Mouse (Mus musculus) embryo, embryonic 11 days (tissue): ENCODE results near the gene Pitpna.
"Not testable (repeated sequence)": the region's sequence is repeated elsewhere in the genome, so short reads cannot be mapped to it uniquely, and the experiment has no call there.

Experiments used
- DNase-seq: peaks from one replicate; pipeline ENCODE4 v3.0.0-alpha.2; 2015

Pitpna gene

DNA sequence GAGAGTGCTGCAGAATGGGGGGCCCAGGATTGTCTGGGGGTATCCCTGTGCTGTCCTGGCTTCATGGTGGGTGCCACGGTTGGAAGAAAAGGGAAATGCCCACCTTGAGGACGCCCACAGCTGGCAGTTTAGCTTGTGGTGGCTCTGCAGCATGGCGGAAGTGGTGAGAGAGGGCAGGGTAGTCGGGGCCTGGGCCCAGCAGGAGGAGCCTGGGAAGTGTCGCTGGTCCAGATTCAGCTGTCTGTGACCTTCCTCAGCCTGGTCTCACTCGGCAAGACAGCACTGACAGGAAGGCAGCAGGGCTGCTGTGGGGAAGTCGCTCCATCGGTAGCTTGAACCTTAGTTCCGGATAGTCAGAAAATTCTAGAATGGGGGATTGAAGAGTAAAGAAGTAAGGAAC lies 6.5 kb downstream of the Pitpna start:
- DNase-seq, result no peak

DNA sequence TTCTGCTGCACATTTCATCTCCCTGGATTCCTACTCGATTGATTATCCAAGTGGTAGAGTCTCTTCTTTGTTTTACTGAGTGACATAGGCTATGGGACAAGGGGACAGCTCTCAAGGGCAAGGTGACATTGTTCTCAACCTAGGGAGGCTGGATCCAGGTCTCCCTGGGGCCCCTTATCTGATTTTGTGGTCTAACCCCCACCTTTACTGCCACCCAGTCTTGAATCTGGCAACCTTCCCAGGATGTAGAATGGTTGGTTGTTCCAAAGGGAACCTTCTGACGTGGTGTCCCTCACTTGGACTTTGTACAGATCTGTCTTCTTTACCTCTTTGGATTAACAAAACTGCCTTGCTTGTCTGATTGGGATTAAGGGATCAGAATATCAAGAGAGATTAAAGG lies 7.5 kb downstream of the Pitpna start:
- DNase-seq, result no peak

DNA sequence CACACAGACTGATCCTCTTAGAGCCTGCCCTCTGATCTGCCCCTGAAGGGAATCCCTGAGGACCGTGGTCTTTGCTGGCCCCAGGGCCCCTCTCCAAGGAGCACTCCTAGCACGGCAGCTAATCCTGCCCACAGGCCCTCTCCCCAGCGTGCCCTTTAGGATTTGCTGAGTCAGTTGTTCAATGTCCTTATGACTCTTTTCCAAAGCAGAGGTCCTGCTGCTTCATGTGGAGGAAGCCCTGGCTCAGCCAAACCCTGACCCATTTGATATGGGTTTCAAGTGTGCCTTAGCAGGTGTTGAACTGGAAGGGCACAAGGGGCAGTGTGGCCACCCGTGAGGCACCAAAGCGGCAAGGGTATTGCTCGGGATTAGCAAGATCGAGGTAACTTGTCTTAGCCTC lies 7.9 kb downstream of the Pitpna start:
- no peak for DNase-seq

DNA sequence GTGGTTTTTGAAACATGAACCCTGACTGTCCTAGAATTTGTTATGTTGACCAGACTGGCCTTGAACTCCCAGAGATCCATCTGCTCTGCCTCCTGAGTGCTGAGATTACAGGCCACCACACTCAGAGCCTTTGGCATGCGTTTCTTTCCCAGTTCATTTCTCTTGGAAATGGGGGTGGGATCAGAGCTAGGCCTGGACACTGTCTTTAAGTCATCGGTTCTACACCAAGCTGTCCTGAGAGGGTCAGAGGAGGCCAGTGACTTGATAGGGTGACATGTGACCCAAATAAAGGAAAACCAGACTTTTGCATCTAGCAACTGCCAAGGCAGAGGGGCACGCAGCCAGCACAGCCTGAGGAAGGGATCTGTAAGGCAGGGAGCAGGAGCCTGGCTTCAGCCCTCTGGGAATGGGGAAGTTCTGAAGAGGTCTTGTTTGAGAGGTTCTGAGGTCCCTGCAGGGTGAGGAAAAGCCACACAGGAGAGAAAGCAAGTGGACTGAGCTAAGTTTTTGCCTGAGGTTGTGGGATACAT lies 8.9 kb downstream of the Pitpna start:
- no peak for DNase-seq

DNA sequence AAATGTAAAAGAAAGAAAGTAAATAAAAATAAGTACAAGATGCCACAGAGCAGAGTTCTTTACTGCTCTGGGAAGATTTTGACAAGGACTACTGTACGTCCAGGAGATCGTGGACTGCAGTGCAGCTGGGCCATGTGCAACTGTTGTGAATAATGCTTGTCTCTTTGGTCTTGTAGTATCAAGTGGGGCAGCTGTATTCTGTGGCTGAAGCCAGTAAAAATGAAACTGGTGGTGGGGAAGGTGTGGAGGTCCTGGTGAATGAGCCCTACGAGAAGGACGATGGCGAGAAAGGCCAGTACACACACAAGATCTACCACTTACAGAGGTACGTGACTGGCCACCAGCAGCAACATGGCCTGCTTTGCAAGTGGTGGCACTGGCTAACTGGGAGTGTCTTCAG lies 10.1 kb downstream of the Pitpna start:
- no peak for DNase-seq

DNA sequence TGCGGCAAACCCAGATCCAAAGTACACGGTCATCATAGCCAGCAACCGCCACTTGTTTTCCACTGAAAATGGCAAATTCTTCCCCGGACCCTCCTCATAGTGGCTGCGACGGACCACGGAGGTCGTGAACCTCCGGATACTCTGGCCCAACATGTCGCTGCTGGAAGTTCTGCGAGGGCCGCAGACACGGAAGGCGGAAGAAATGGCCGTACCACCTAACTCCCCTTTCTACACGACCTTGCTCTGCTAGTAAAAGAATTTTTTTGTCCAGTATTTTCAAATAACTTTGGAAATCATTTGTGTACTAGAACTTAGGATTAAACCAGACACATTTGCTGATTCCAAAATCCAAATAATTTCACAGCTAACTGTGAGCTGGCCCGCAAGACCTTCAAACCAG lies 11.9 kb downstream of the Pitpna start:
- not testable (repeated sequence) for DNase-seq

DNA sequence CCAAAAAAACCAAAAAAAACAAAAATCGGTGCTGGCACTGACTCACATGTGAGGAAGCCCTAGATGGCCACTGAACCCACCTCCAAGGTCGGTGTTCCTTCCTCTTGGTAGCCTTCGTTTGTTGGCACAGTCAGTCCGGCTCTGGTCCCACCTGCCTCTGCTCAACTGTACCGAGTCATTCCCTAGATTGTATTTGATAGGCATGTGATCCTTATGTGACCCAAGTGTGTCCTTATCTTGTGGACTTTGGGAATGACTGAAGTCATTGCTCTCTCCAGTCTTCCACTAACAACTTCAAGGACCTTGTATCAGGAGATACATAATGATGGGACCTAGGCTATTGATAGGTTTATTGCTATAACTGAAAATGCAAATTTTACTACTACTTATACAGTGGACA lies 16.9 kb downstream of the Pitpna start:
- no peak for DNase-seq

DNA sequence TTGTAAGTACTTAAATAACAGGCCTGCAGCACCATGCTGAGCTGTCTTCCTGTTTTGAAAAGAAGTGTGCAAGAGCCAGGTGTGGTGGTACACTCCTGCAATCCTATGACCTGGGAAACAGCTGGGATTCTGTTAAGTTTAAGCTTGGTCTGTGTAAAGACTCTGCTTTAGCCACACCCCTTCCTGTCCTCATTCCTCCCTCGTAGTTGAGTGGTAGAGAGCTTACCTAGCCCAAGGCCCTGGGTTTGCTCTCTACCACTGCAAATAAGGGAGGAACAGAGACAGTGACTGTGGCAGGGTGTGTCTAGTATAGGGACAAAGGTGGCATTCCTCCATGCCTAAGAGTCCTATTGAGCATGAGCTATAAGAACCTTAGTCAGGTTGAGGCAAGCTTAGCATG lies 17.4 kb downstream of the Pitpna start:
- no peak for DNase-seq

DNA sequence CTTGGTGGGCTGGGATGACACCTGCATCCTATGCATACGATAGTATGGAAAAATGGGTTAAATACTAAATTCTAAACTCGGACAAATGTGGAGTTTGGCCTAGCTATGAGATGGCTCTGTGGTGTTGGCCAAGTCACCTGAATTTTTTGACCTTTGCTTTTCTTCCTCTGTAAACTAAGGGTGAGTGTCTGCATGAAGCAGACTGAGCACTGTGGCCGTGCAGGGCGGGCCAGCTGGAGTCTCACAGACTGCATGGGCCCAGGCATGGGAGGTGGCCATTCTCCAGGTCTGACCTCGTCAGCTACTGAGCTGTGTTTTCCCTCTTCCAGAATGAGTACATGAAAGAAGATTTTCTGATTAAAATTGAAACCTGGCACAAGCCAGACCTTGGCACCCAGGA lies 20.9 kb downstream of the Pitpna start:
- DNase-seq, result no peak

DNA sequence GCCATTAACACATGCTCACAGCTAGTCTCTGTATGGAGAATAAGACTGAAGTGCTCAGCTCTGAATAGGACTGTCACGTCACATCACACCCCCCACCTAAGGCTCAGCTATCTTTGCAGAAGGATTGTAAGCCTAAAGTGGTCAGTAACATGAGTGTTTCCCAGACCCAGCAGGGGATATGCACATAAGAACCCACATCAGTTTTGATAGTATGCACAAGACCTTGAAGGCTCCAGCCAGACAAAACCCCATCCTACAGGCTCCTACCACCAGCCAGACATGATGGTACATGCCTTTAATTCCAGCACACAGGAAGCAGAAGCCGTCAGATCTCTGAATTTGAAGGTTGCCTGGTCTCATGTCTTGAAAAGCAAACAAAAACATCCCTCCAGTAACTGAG lies 22.1 kb downstream of the Pitpna start:
- no peak for DNase-seq

DNA sequence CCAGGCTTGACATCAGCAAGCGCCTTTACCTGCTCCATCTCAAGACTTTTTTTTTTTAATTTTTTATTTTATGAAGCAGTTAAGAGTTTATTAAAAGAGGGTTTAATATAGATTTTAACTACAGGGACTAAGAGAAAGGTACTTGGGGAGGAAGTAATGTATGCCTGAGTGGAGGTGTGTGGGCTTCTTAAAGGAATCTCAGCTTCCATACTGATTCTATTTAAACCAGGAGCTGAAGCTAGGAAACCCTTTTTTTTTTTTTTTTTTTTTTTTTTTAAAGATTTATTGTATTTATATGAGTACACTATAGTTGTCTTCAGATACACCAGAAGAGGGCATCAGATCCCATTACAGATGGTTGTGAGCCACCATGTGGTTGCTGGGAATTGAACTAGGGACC lies 26.9 kb downstream of the Pitpna start:
- no peak for DNase-seq

DNA sequence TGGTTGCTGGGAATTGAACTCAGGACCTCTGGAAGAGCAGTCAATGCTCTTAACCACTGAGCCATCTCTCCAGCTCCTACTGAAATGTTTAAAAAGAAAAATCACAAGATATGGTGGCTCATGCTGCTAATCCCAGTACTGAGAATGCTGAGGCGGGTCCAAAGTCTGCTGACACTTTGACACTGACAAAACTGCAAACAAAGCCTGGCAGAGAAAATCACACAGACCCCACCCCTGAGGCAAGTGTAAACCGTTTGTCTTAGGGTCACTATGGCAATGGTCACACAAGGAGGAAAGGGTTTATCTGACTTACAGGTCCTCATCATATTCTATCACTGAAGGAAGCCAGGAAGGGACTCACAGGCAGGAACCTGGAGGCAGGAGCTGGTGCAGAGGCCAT lies 27.7 kb downstream of the Pitpna start:
- no peak for DNase-seq

DNA sequence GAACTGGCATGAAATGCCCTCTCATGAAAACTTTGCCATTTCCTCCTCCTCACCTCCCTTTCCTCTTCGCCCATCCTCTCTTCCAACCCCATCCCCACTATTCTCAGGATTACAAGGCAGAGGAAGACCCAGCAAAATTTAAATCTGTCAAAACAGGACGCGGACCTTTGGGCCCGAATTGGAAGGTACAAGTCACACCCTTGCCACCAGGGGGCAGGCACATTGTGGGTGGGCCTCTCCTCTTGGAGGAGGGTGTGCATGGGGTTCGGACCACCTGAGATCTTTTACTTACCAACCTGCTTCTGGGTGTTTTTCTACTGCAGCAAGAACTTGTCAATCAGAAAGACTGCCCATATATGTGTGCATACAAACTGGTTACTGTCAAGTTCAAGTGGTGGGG lies 31.2 kb downstream of the Pitpna start:
- peak; percentile 16 for DNase-seq

DNA sequence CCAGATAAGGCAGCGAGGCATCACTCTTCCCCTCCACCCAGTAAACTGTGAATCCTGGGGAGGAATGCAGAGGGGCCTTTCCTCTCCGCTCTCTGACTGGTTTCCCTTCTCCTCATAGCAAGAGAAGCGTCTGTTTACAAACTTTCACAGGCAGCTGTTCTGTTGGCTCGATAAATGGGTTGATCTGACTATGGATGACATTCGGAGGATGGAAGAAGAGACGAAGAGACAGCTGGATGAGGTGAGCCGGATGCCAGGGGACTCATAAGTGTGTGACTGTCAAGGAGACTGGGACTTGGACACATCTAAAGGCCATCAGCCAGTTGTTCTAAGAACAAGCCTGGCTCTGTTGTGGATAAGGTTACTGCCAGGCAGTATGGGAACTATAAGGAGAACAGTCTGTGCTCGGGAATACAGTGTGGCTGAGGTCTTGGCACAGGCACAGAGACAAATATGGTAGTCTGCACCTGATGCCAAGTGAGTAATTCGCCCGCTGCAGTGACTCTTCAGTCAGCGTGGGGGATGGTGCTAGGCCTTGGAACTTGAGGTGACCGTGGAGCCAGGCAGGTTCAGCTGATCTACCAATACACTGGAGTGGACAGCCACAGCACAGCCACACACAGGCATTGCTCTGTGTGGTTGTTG lies 32.4 kb downstream of the Pitpna start:
- DNase-seq, result no peak

DNA sequence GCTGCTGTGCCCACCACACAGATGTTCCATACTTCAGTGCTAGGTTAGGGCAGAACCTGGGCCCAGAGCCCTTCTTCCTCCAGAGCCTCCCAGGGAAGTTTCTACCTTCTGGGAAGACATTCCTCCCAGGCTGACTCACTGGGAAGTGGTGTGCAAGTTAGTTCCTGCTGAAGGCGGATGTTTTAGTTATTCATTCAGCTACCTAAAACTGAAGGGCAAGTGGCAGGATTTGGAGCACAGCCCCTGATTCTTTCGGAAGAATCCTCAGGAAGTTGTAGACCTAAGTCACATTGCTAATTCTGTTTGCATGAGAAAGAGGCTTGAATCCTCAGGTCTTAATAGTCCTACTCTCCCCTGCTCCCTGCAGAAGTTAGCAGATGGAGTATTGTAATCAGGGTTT lies 33.5 kb downstream of the Pitpna start:
- no peak for DNase-seq

DNA sequence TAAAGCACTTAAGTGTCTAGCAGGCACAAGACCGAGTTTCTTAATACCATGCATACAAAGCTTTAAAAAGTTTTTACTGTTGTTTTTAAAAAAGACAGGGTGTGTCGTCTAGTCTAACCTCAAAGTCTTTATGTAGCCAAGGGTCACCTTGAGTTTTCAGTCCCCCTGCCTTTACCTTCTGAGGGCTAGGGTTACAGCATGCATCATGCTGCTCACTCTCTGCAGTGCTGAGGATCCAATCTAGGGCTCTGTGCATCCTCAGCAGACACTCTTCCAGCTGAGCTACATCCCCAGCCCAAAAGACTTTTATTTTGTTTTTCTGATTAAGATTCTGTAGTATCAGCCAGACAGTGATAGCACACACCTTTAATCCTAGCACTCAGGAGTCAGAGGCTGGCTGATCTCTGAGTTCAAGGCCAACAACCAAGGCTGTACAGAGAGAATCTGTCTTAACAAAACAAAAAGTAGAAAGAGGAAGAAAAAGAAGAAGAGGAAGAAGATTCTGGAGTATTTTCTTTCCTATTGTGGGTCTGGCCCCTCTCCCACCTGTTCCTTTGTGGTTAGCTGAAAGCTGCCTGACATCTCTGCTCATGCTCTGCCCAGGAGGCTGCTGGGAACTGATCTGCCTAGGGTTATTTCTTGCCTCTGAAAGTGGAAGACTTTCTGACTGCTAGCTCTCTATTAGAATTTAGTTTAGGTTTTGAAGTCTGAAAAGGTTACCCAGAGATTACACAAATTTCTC lies 34.9 kb downstream of the Pitpna start:
- no peak for DNase-seq

DNA sequence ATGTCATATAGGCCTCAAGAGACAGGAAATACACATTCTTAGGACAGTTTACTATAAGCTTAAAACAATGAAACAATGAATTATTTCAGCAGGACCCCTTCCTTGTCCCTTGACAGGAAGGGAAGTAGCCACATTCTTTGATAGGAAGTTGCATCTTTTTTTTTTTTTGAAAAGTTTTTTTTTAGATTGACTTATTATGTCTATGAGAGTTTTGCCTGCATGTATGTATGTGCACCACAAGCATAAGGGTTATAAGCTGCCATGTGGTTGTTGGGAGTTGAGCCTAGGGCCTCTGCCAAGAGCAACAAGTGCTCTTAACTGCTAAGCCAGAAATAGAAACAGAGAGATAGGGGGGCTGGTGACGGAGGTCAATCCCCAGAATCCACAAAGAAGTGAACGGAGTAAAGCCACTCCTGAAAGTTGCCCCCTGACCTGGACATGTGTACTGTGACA lies 36.2 kb downstream of the Pitpna start:
- DNase-seq, result no peak

DNA sequence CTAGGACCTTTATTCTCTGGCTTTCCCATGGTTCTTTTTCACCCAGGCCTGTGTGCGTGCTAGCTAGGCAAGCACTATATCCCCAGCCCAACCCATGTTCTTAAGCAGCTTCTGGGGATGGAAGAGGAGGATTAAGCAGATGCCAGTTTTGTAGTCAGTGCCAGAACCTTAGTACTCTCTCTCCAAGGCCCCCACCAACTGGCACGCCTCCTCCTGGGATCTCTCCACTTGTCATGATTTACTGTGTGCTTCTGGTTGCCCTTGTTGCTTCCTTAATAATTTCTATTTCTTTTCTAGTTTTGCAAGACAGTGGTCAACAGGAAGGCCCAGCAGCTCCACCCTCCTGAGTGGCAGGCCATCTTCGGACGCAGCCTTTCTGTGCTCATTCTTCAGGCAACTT lies 37.9 kb downstream of the Pitpna start:
- DNase-seq, result no peak

DNA sequence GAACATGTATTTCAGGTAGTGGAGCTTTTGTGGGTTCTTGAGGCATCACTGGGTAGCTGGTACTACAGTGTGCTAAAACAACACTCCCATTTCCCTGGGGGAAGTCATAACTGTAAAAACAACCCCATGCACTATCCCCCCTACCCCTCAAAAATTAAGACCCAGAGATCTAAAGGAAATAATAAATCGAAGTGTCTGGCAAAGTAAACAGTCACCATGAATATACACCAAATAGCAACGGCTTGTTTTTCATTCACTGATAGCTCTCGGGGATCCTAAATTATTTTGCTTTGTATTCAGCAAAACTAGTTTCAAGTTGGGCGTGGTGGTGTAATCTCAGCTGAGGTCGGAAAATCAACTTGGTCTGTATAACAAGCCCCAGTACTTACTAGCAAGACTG lies 42.2 kb downstream of the Pitpna start:
- DNase-seq, result no peak

DNA sequence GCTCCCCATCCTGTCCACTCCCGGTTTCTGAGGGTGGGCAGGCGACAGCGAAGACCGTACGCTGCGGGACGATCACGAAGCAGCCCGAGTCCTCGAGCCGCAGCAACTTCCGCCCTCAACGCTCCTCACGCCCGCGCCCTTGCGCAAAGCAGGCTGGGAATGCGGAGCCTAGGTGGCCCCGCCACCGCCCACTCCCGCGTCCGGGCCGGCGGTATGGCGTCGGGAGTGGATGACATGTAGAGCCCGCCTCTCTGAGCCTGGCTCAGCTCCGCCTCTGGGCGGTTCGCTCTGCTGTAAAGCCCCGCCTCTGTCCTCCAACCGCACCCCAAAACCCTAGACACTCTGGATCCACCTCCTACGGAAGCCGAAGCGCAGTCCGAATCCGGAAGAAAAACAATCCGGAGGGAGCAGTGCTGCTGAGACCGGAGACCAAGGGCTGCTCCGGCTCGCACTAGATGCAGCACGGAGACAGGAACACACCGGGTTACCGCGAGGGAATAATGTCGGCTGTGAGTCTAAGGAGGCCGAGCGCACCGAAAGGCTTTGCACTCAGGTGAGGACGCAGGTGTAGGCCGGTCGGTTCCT lies 42.8 kb downstream of the Pitpna start, which contains the start of gene Inpp5k:
Gene Inpp5k, plus strand, starts transcription at position 344 of the 585 bp plus-strand sequence.
- peak; percentile 99 for DNase-seq

DNA sequence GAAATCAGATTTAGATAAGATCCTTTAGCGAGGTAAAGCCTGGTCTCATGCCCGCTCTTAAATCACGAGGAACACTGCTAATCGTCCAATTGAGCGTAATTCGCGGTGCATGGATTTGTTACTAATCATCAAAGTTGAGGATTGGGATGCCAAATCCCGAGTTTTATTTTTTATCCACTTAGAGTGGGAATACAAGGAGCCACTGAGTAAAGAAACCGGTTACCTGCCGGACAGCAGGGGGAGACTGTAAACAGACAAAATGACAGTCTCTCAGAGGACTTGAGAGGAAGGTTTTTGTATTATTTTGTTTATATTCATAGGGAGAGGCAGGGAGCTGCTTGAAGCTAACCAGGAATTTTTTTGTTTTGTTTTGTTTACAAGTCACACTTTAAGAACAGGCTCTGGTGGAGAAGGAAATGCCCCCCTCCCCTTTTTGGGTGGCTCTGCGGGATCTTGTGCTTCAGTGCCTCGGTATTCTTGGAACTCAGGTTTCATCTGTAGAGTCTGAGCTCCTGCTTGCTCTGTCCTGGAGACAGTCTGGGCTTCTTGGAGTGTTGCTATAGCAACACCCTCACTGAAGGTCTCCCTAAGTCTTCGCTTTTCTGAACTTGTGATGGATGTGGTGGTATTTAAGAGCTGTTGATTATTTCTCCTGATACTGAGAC lies 43.8 kb downstream of the Pitpna start:
- DNase-seq, result peak; percentile 37

DNA sequence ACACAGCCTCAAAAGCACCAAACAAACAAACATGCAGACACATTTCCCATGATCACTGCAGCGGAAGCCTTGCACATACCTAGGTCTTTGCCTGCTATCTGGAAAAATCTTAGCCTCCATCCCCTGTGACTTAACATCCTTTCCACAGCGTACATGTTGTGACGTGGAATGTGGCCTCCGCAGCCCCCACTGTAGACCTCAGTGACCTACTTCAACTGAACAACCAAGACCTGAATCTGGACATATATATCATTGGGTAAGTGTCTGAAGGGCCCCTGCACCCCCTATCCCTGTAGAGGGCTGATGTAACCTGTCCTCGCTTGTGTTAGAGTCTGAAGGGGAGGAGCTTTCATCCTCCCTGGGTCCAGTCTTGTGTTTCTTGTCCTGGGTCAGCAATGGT lies 45.0 kb downstream of the Pitpna start:
- no peak for DNase-seq

DNA sequence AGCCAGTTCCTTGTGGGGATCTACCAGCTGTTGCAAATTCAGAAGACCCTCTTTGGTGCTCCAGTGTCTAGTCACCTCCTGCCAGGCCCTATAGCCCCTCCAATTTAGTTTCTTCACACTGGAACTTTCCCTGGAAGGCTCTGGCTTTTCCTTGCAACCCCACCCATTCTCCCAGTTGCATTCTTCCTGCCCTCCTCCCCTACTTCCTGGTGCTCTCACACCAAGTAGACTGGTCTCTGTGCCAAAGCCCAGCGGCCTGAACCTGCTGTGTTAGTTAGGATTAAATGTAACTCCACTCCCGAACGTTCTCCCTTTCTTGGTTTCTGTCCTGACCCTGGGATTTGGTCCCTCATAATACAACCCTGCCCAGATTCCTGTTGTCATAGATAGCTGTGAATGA lies 46.9 kb downstream of the Pitpna start:
- DNase-seq, result no peak

DNA sequence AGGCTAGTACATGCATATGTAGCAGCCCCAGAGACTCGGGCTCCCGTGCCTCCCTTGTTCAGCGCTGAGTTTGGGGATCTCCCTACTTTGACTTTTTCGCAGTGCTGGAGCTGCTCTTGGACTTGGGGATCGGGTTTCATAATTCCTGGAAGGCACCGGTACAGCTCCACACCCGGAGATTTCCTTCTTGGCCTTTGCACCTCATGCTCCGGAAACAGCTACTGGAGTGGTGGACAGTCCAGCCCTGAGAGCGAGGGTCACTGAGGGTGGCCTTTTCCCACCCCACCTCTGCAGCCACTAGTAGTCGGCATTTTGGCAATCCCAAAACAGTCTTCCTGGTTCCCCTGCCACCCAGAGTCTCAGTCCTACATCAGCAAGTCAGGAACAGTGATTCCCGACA lies 47.4 kb downstream of the Pitpna start:
- no peak for DNase-seq
